Mouse (Mus musculus): ENCODE measurements around the gene Chd2. TPM values are rescaled to one million over a fixed set of nuclear protein-coding genes. Genes with fewer than 3 reads are reported as not detected.

The Chd2 gene
- polyA plus RNA-seq, 1 experiment, result 5.8 TPM

GRCm38 (mm10) chr7:73399501-73400044, 142.1 kb downstream of the Chd2 start:
- no peaks in the 10 kb centered on the region for H3K36me3 ChIP-seq (ENCODE audit: control insufficient read depth, insufficient read depth)

GRCm38 (mm10) chr7:73398806-73399442, 142.7 kb downstream of the Chd2 start:
- H3K79me2 ChIP-seq (ENCODE audit: control insufficient read depth, insufficient read depth), result no peaks in the 10 kb centered on the region
- no peak overlapping the region for H3K4me3 ChIP-seq (ENCODE audit: insufficient read depth, poor library complexity, severe bottlenecking)
- no peak for TF ChIP-seq MYOG (IDR thresholded peaks at IDR 0.05; ENCODE audit: control insufficient read depth, extremely low read depth, insufficient read length)
- no peak for TF ChIP-seq MAX (IDR thresholded peaks at IDR 0.05)
- no peak for TF ChIP-seq CEBPB (IDR thresholded peaks at IDR 0.05; ENCODE audit: low read depth)
- TF ChIP-seq FOSL1 (IDR thresholded peaks at IDR 0.05; ENCODE audit: insufficient read depth, low read length, poor library complexity, severe bottlenecking), result no peak
- TF ChIP-seq USF1 (IDR thresholded peaks at IDR 0.05; ENCODE audit: low read depth), result no peak
- TF ChIP-seq MYOD1 (IDR thresholded peaks at IDR 0.05; ENCODE audit: control insufficient read depth, insufficient read length, low read depth), result no peak
- no peak for TF ChIP-seq CTCF (IDR thresholded peaks at IDR 0.05; ENCODE audit: control insufficient read depth, insufficient read depth, insufficient read length)
- H3K27me3 ChIP-seq (ENCODE audit: control insufficient read depth, insufficient read depth, insufficient read length), result no peaks in the 10 kb centered on the region
- H3K36me3 ChIP-seq (ENCODE audit: control insufficient read depth, insufficient read depth), result no peaks in the 10 kb centered on the region
- H3K79me3 ChIP-seq (ENCODE audit: low read depth), result no peaks in the 10 kb centered on the region
- H3ac ChIP-seq (ENCODE audit: control insufficient read depth, insufficient read length, low read depth), result no peak overlapping the region

More at GRCm38 (mm10) chr7:73399501-73400044, 142.1 kb downstream of the Chd2 start:
- no peak for TF ChIP-seq MAX (IDR thresholded peaks at IDR 0.05)
- TF ChIP-seq CTCF (IDR thresholded peaks at IDR 0.05; ENCODE audit: control insufficient read depth, insufficient read depth, insufficient read length), result peak; percentile 78
- Histone ChIP-seq H3ac (ENCODE audit: control insufficient read depth, insufficient read length, low read depth) (peak overlapping the region; percentile 15), H3K27me3 (ENCODE audit: control insufficient read depth, insufficient read depth, insufficient read length) (no peaks in the 10 kb centered on the region), H3K4me3 (ENCODE audit: insufficient read depth, poor library complexity, severe bottlenecking) (no peak overlapping the region), H3K79me3 (ENCODE audit: low read depth) (no peaks in the 10 kb centered on the region), H3K79me2 (ENCODE audit: control insufficient read depth, insufficient read depth) (no peaks in the 10 kb centered on the region)

GRCm38 (mm10) chr7:73398319-73398718, 143.3 kb downstream of the Chd2 start:
- TF ChIP-seq USF1 (IDR thresholded peaks at IDR 0.05; ENCODE audit: low read depth) (no peak), MYOD1 (IDR thresholded peaks at IDR 0.05; ENCODE audit: control insufficient read depth, insufficient read length, low read depth) (no peak), FOSL1 (IDR thresholded peaks at IDR 0.05; ENCODE audit: insufficient read depth, low read length, poor library complexity, severe bottlenecking) (no peak), CEBPB (IDR thresholded peaks at IDR 0.05; ENCODE audit: low read depth) (no peak), CTCF (IDR thresholded peaks at IDR 0.05; ENCODE audit: control insufficient read depth, insufficient read depth, insufficient read length) (no peak)
- Histone ChIP-seq H3ac (ENCODE audit: control insufficient read depth, insufficient read length, low read depth) (no peak overlapping the region), H3K79me2 (ENCODE audit: control insufficient read depth, insufficient read depth) (no peaks in the 10 kb centered on the region), H3K27me3 (ENCODE audit: control insufficient read depth, insufficient read depth, insufficient read length) (no peaks in the 10 kb centered on the region), H3K36me3 (ENCODE audit: control insufficient read depth, insufficient read depth) (no peaks in the 10 kb centered on the region), H3K79me3 (ENCODE audit: low read depth) (no peaks in the 10 kb centered on the region), H3K4me3 (ENCODE audit: insufficient read depth, poor library complexity, severe bottlenecking) (no peak overlapping the region)

- Histone ChIP-seq H3K79me2 (ENCODE audit: control insufficient read depth, insufficient read depth) (no peaks in the 10 kb centered on the region), H3K27me3 (ENCODE audit: control insufficient read depth, insufficient read depth, insufficient read length) (no peaks in the 10 kb centered on the region), H3K4me3 (ENCODE audit: insufficient read depth, poor library complexity, severe bottlenecking) (no peak overlapping the region), H3K36me3 (ENCODE audit: control insufficient read depth, insufficient read depth) (no peaks in the 10 kb centered on the region), H3ac (ENCODE audit: control insufficient read depth, insufficient read length, low read depth) (no peak overlapping the region), H3K79me3 (ENCODE audit: low read depth) (no peaks in the 10 kb centered on the region)
- no peak for TF ChIP-seq USF1 (IDR thresholded peaks at IDR 0.05; ENCODE audit: low read depth)
- TF ChIP-seq FOSL1 (IDR thresholded peaks at IDR 0.05; ENCODE audit: insufficient read depth, low read length, poor library complexity, severe bottlenecking), result no peak
- no peak for TF ChIP-seq CTCF (IDR thresholded peaks at IDR 0.05; ENCODE audit: control insufficient read depth, insufficient read depth, insufficient read length)
- TF ChIP-seq CEBPB (IDR thresholded peaks at IDR 0.05; ENCODE audit: low read depth), result no peak
- no peak for TF ChIP-seq MYOG (IDR thresholded peaks at IDR 0.05; ENCODE audit: control insufficient read depth, extremely low read depth, insufficient read length)
- TF ChIP-seq MAX (IDR thresholded peaks at IDR 0.05), result no peak
- TF ChIP-seq MYOD1 (IDR thresholded peaks at IDR 0.05; ENCODE audit: control insufficient read depth, insufficient read length, low read depth), result no peak
These were observed 147.6 kb downstream of the Chd2 start for GRCm38 (mm10) chr7:73394013-73394409.

- H3K79me3 ChIP-seq (ENCODE audit: low read depth), result no peaks in the 10 kb centered on the region
- TF ChIP-seq FOSL1 (IDR thresholded peaks at IDR 0.05; ENCODE audit: insufficient read depth, low read length, poor library complexity, severe bottlenecking) (no peak), CEBPB (IDR thresholded peaks at IDR 0.05; ENCODE audit: low read depth) (no peak), MAX (IDR thresholded peaks at IDR 0.05) (no peak)
- H3K4me3 ChIP-seq (ENCODE audit: insufficient read depth, poor library complexity, severe bottlenecking), result no peak overlapping the region
- H3K36me3 ChIP-seq (ENCODE audit: control insufficient read depth, insufficient read depth), result no peaks in the 10 kb centered on the region
- no peaks in the 10 kb centered on the region for H3K27me3 ChIP-seq (ENCODE audit: control insufficient read depth, insufficient read depth, insufficient read length)
- no peaks in the 10 kb centered on the region for H3K79me2 ChIP-seq (ENCODE audit: control insufficient read depth, insufficient read depth)
- no peak overlapping the region for H3ac ChIP-seq (ENCODE audit: control insufficient read depth, insufficient read length, low read depth)
These were observed 148.2 kb downstream of the Chd2 start for GRCm38 (mm10) chr7:73393307-73394012.

GRCm38 (mm10) chr7:73392359-73392758, 149.3 kb downstream of the Chd2 start:
- H3K4me3 ChIP-seq (ENCODE audit: insufficient read depth, poor library complexity, severe bottlenecking), result peak overlapping the region; percentile 51
- H3K79me2 ChIP-seq (ENCODE audit: control insufficient read depth, insufficient read depth), result no peaks in the 10 kb centered on the region
- H3K79me3 ChIP-seq (ENCODE audit: low read depth), result no peaks in the 10 kb centered on the region
- no peaks in the 10 kb centered on the region for H3K36me3 ChIP-seq (ENCODE audit: control insufficient read depth, insufficient read depth)
- TF ChIP-seq MYOG (IDR thresholded peaks at IDR 0.05; ENCODE audit: control insufficient read depth, extremely low read depth, insufficient read length), result no peak
- no peak for TF ChIP-seq USF1 (IDR thresholded peaks at IDR 0.05; ENCODE audit: low read depth)
- no peak for TF ChIP-seq CEBPB (IDR thresholded peaks at IDR 0.05; ENCODE audit: low read depth)
- no peak for TF ChIP-seq MYOD1 (IDR thresholded peaks at IDR 0.05; ENCODE audit: control insufficient read depth, insufficient read length, low read depth)
- no peak for TF ChIP-seq MAX (IDR thresholded peaks at IDR 0.05)
- no peak for TF ChIP-seq CTCF (IDR thresholded peaks at IDR 0.05; ENCODE audit: control insufficient read depth, insufficient read depth, insufficient read length)
- no peak for TF ChIP-seq FOSL1 (IDR thresholded peaks at IDR 0.05; ENCODE audit: insufficient read depth, low read length, poor library complexity, severe bottlenecking)
- H3K27me3 ChIP-seq (ENCODE audit: control insufficient read depth, insufficient read depth, insufficient read length), result no peaks in the 10 kb centered on the region
- H3ac ChIP-seq (ENCODE audit: control insufficient read depth, insufficient read length, low read depth), result peak overlapping the region; percentile 8
